Mouse (Mus musculus) G1E (cell line): Measurements from ENCODE around the gene Tmtc2. TPM values are rescaled to one million over a fixed set of nuclear protein-coding genes. Genes with fewer than 3 reads are reported as not detected.
A peak's percentile ranks its signal among the peaks of the same experiment; 100 is the strongest.

Experiments
- ATAC-seq: 2 replicates; pipeline ENCODE4 v1.8.0; 2016; ENCODE audit warnings: mild to moderate bottlenecking; ENCODE audit not compliant: insufficient number of reproducible peaks, poor library complexity, low FRiP score, severe bottlenecking; ENCODE audit errors: extremely low read depth
- DNase-seq: peaks from one replicate; pipeline ENCODE4 v3.0.0; 2012; ENCODE audit warnings: low spot score
- H3K27me3 ChIP-seq: 2 replicates; pipeline ENCODE4 v1.6.1; 2012; ENCODE audit warnings: mild to moderate bottlenecking, low read length, inconsistent platforms; ENCODE audit not compliant: insufficient read depth
- H3K36me3 ChIP-seq: replicated peaks from 2 replicates; pipeline ENCODE3; 2012; ENCODE audit warnings: mild to moderate bottlenecking, inconsistent platforms
- H3K4me1 ChIP-seq: 2 replicates; pipeline ENCODE4 v1.6.1; 2012; ENCODE audit warnings: low read depth, low read length, inconsistent platforms, mixed read lengths; ENCODE audit not compliant: insufficient read depth
- H3K4me3 ChIP-seq: 2 replicates; pipeline ENCODE4 v1.5.1; 2012; ENCODE audit warnings: low read depth, mild to moderate bottlenecking, inconsistent platforms, low read length, moderate library complexity, mixed read lengths
- H3K9me3 ChIP-seq: replicated peaks from 2 replicates; pipeline ENCODE4 v1.6.1; 2012; ENCODE audit warnings: inconsistent platforms
- CTCF ChIP-seq: IDR thresholded peaks from 2 replicates; pipeline ENCODE4 v1.5.1; 2012; ENCODE audit warnings: low read depth, low read length, inconsistent platforms, mixed read lengths
- GATA1 ChIP-seq: IDR thresholded peaks from 2 replicates; pipeline ENCODE4 v1.6.1; 2012; ENCODE audit warnings: borderline replicate concordance, low read length, inconsistent platforms, mixed read lengths
- GATA2 ChIP-seq: IDR thresholded peaks from 2 replicates; pipeline ENCODE4 v1.6.1; 2012; ENCODE audit warnings: low read depth, low read length, inconsistent platforms, borderline replicate concordance
- POLR2AphosphoS5 ChIP-seq: IDR thresholded peaks from 2 replicates; pipeline ENCODE4 v1.6.1; 2012; ENCODE audit warnings: low read depth, low read length, inconsistent platforms; ENCODE audit not compliant: insufficient replicate concordance
- TAL1 ChIP-seq: conservative IDR thresholded peaks from 2 replicates; pipeline ENCODE4 v1.6.1; 2012; ENCODE audit warnings: low read depth, low read length, inconsistent platforms, mixed read lengths
- polyA plus RNA-seq: library from polyadenylated mRNA; stranded (reverse); fragments of >175 nt; gene quantifications from 2 replicates; pipeline ENCODE4 v1.2.3, GENCODE M21; 2012
- total RNA-seq, 2 experiments: library from RNA; stranded (forward) in 1 of 2; stranded (reverse) in 1 of 2; fragments of 200-1000 nt in 1 of 2; fragments of >200 nt in 1 of 2; fragmentation: Nextera tagmentation in 1 of 2; gene quantifications; 2 replicates each; pipeline ENCODE4 v1.2.3; 2014 to 2017

The Tmtc2 gene
- total and polyA plus RNA-seq, 3 experiments: 0.86 to 14.4 (median 5.3) TPM

DNA sequence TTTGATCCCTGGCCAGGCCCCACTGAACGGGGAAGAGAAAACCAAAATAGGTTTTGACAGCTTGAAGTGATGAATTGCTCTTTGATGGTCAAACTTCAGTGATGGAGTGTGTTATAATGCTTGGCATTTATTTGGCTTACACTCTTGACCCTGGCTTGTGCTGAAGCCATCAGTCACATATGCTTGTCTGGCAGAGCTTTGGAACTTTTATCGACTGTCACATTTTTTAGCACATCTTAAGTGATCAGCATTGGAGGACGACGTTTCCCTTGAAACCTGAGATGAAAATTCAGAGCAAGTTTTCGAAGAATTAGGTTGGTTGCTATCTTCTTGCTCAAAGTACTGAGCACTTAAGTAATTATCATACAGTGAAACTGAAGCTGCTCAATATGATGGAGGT lies 346.6 kb downstream of the Tmtc2 start:
- H3K4me3 ChIP-seq: no peak overlapping the region
- no peaks in the 10 kb centered on the region for H3K36me3 ChIP-seq
- H3K9me3 ChIP-seq: no peaks in the 10 kb centered on the region
- DNase-seq (no peak), ATAC-seq (no peak)
- TF ChIP-seq TAL1: no peak
- TF ChIP-seq CTCF: no peak
- no peak for TF ChIP-seq GATA2
- TF ChIP-seq POLR2AphosphoS5: no peak
- no peak for TF ChIP-seq GATA1
- peaks cover 26% of the 10 kb centered on the region for H3K4me1 ChIP-seq
- no peaks in the 10 kb centered on the region for H3K27me3 ChIP-seq

- Histone ChIP-seq H3K4me3 (no peak overlapping the region), H3K27me3 (no peaks in the 10 kb centered on the region), H3K9me3 (no peaks in the 10 kb centered on the region), H3K4me1 (peaks cover 36% of the 10 kb centered on the region), H3K36me3 (no peaks in the 10 kb centered on the region)
- DNase-seq: no peak
- no peak for TF ChIP-seq CTCF
- no peak for TF ChIP-seq GATA1
- no peak for ATAC-seq
Observed at GRCm38 (mm10) chr10:105225714-105226113, 348.5 kb downstream of the Tmtc2 start.

- no peaks in the 10 kb centered on the region for H3K36me3 ChIP-seq
- peak; percentile 99 for ATAC-seq
- H3K9me3 ChIP-seq: no peaks in the 10 kb centered on the region
- no peaks in the 10 kb centered on the region for H3K27me3 ChIP-seq
- peaks cover 36% of the 10 kb centered on the region for H3K4me1 ChIP-seq
- TF ChIP-seq TAL1: peak; percentile 81
- no peak for TF ChIP-seq GATA1
- H3K4me3 ChIP-seq: no peak overlapping the region
- peak; percentile 51 for DNase-seq
Observed at GRCm38 (mm10) chr10:105222904-105223303, 351.3 kb downstream of the Tmtc2 start.

- Histone ChIP-seq H3K4me3 (no peak overlapping the region), H3K27me3 (no peaks in the 10 kb centered on the region), H3K9me3 (no peaks in the 10 kb centered on the region), H3K36me3 (no peaks in the 10 kb centered on the region), H3K4me1 (no peaks in the 10 kb centered on the region)
- ATAC-seq: no peak
- TF ChIP-seq POLR2AphosphoS5 (no peak), CTCF (no peak), GATA2 (no peak), TAL1 (no peak), GATA1 (no peak)
- no peak for DNase-seq
Observed at GRCm38 (mm10) chr10:105201491-105201890, 372.8 kb downstream of the Tmtc2 start.

- no peaks in the 10 kb centered on the region for H3K4me1 ChIP-seq
- no peaks in the 10 kb centered on the region for H3K9me3 ChIP-seq
- H3K36me3 ChIP-seq: no peaks in the 10 kb centered on the region
- no peak overlapping the region for H3K4me3 ChIP-seq
- no peak for TF ChIP-seq TAL1
- TF ChIP-seq GATA1: no peak
- TF ChIP-seq CTCF: no peak
- TF ChIP-seq POLR2AphosphoS5: no peak
- no peak for TF ChIP-seq GATA2
- DNase-seq: no peak
- no peaks in the 10 kb centered on the region for H3K27me3 ChIP-seq
- no peak for ATAC-seq
Observed at GRCm38 (mm10) chr10:105200678-105201077, 373.6 kb downstream of the Tmtc2 start.

DNA sequence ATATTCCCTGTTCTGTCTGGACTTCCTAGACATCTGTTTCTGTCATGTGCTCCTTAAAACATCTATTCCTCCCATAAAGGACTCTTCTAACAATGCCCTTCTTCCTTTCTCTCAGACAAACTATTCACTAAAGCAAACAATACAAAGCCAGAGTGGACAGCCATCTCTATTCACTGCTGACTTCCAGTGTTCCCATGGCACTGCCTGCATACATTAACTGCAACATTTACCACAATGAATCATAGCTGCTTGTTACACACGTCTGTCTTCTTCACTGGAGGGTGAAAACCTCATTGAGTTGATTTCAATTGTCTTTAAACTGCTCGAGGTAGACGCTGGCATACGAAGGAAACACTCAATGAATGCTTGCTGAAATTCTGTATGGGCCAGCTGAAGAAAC lies 374.2 kb downstream of the Tmtc2 start:
- no peak for ATAC-seq
- DNase-seq: no peak
- no peaks in the 10 kb centered on the region for H3K9me3 ChIP-seq
- H3K36me3 ChIP-seq: no peaks in the 10 kb centered on the region
- no peaks in the 10 kb centered on the region for H3K4me1 ChIP-seq
- no peaks in the 10 kb centered on the region for H3K27me3 ChIP-seq
- H3K4me3 ChIP-seq: no peak overlapping the region
- TF ChIP-seq CTCF: no peak
- no peak for TF ChIP-seq TAL1
- no peak for TF ChIP-seq GATA1
- no peak for TF ChIP-seq POLR2AphosphoS5
- TF ChIP-seq GATA2: no peak

DNA sequence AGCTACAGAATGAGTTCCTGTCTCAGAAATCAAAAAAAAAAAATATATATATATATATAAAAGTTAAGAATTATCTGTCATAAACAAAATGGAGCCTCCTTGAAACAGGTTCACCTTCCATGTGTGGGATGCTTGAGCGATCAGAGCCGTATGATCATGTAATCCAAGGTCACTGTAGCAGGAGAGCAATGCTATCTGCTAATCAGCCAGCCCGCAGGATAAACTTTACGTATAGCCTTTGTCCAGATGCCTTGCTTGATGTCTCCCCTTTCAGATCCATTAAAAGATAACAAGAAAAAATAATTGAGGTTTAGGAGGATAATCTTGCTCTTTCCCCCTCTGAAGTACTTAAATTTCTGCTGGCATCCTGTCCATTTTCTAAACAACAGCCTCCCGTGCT lies 374.7 kb downstream of the Tmtc2 start:
- no peak for ATAC-seq
- DNase-seq: no peak
- no peaks in the 10 kb centered on the region for H3K27me3 ChIP-seq
- TF ChIP-seq GATA1 (no peak), CTCF (no peak), GATA2 (no peak), POLR2AphosphoS5 (no peak), TAL1 (no peak)
- H3K4me1 ChIP-seq: no peaks in the 10 kb centered on the region
- no peaks in the 10 kb centered on the region for H3K9me3 ChIP-seq
- no peak overlapping the region for H3K4me3 ChIP-seq
- no peaks in the 10 kb centered on the region for H3K36me3 ChIP-seq
